Mouse (Mus musculus) urinary bladder, postnatal 14 days (tissue): Measurements from ENCODE around the gene Taf9.

Experiments used
- DNase-seq: peaks from one replicate; pipeline ENCODE4 v3.0.0; 2021; ENCODE audit warnings: low spot score

The Taf9 gene

DNA sequence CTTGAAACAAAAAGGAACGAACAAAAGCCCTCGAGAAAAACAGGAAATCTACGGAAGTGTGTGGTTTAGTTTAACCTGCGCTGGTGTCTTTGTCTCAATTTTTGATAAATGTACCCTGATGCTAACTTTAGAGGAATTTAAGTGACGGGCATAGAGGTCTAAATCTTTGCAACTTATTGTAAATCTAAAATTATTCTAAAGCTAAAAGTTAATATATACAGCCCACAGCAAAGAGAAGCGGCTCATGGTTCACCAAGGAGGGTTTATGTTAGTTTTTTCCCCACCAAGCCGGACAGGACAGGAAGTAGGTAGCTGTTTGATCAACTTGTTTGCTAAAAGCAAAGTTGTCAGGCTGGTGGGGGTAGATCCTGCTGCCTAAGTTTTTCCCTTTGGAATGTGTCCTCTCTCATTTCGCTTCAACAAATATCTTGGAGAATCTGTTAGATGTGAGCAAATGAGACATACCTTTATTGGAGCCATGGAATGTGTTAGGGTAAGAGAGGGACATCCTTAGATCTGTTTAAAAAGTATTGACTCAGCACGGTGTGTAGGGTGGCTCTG is 18.9 kb downstream of the Taf9 start:
- no peak for DNase-seq

DNA sequence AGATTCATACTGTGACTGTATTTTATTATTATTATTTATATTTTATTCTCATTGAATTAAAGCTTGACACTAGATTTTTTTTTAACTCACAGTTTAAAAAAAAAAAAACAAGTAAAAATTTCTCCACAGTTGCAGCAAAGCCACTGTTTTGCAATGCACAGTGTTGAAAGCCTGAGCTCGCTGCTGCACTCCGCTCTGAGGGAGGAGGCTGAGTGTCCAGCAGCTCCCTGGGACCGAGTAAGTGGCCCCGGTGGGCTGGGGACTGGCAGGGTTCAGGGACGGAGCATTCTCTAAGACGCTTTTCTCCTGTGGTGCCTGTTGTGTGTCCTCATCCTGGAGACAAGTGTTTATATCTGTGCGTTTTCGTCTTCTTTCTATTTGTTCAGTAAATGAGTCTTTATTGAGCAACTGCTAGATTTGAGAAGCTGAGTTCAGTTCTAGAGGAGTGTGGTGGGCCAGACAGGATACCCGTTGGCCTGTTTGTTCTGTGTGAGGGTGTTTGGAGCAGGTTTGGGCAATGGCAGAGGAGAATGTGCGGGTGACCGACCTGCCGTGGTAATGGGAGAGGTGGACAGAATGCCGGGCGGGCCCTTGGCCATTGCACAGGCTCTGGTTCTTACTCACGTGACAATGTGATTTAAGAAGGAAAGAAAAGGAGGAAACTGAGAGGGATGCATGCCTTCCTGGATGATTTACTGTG is 24.7 kb downstream of the Taf9 start:
- DNase-seq, result no peak

DNA sequence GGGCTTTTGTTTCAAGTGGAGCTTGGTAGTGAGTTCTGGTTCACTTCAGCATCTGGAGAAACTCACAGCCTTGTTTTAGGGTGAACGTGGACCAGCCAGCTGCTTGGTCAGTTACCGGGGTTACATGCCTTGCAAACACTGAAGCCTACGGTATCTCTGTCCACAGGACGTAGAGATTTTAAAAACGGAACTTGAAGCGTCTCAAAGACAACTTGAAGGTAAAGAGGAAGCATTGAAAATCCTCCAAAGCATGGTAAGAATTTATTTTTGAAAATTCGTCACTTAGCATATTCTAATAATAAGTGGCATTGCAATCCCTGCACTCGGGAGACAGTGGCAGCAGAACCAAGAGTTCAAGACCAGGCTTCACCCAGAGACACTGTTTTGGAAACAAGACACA is 30.2 kb downstream of the Taf9 start:
- no peak for DNase-seq

DNA sequence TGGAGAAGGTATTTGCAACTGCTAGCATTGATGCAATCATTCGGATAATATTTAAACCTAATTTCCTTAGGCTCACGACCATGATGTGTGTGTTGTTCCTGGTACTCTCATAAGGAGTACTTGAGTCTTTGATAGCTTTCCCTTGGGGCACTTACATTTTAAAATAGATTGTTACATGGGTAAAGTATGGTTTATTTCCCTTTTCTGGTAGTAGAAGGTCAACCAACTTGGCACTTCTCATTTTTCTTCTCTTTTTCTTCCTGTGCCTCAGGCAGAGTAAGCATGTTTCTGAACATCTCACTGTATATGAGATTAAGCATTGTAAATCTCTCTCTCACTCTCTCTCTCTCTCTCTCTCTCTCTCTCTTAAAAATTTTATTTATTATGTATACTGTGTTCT is 31.5 kb downstream of the Taf9 start:
- DNase-seq, result no peak

DNA sequence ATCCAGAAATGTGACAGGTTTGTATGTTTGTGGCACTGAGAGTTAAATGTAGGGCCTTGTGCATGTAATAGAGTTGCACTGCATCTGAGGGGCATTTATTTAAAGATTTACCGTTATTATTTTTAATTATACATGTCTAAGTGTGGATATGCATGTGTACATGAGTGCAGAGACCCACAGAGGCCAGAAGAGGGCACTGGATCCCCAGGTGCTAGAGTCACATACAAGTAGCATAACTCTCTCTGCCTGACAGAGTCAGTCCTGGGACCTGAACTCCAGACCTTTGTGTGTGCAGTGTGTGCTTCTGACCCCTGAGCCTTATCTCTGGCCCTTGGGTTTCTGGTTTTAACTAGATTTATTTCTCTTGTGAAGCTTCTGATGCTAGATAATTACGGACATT is 33.0 kb downstream of the Taf9 start:
- no peak for DNase-seq

DNA sequence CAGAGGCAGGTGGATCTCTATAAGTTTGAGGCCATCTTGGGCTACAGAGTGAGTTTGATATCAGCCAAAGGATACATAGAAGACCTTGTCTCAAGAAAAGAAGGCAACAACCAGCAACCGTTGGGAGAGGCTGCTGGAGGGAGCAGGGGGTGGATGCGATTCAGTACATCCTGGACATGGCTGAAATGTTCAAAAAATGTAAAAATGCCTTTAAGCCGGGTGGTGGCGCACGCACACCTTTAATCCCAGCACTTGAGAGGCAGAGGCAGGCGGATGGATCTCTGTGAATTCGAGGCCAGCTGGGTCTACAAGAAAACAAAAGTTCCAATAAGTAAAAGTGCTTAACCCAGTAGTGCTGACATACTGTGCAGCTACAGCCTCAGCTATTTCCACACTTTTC is 36.1 kb downstream of the Taf9 start:
- DNase-seq, result no peak

DNA sequence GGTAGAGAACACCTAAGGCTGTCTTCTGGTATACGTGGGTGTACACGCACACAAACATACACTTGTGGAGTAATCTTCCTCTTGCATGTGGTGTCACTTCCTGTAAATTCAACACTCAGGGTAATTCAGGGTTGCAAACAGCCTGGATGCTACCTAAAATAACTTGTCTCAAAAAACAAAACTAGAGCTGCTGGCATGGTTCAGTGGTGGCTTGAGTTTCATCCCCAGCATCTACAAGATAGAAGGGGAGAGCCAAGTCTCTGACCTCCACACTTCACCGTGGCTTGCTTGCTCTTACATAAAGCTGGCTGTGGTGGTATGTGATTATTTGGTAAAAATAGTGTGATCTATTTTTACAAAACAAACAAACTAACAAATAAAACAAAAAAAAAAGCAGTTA is 46.2 kb downstream of the Taf9 start:
- no peak for DNase-seq

DNA sequence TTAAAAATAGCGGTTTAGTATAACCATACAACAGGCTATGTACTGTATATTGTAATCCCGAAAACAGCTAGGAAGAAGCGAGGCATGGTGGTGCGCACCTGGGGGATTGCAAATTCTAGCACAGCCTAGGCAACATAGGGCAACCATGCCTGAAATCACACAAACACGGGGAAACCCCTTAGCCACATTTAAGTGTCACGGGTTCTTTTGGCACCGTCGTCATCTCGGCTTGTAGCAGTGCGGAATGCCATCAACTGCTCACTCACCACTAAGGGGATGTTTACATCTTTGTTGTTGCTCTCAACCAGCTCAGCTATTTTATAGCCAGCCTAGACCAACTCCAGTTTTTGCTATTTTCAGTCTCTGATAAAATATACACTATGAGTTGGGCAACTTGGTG is 47.5 kb downstream of the Taf9 start:
- no peak for DNase-seq

DNA sequence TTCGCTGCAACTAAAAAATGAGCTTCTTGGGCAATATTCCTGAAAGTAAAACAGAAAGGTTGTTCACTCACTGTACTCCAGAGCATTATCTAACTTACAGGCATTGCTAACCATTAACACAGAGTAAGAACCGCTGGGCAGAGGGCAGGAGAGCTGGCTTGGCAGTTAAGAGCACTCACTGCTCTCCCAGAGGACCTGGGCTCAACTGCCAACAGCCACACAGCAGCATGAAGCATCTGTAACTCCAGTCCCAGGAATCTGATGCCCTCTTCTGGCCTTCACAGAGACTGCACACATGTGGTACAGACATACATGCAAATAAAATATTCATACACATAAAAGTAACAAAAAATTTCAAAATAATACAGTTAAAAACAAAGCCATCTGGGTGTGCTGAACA is 52.1 kb downstream of the Taf9 start:
- no peak for DNase-seq
